Mouse (Mus musculus) bone marrow, adult 2 months (tissue): Measurements from ENCODE around the gene Gm36864.

Experiments
- CTCF ChIP-seq: fragments of 200-500 bp; IDR thresholded peaks from 2 replicates; pipeline ENCODE4 v1.5.1; 2011; ENCODE audit warnings: low read length, control low read depth; ENCODE audit not compliant: control insufficient read depth, insufficient read depth
- POLR2A ChIP-seq: fragments of 200-500 bp; IDR thresholded peaks from 2 replicates; pipeline ENCODE4 v1.6.1; 2011; ENCODE audit warnings: low read depth, mild to moderate bottlenecking, control low read depth, low read length, borderline replicate concordance; ENCODE audit not compliant: control insufficient read depth

GRCm38 (mm10) chr7:44272546-44272945, 36.6 kb downstream of the Gm36864 start:
- TF ChIP-seq POLR2A (no peak), CTCF (no peak)
